Mouse (Mus musculus): ENCODE measurements around the gene Araf.

Gene Araf

GRCm38 (mm10) chrX:20853794-20854193 is 56.2 kb downstream of the Araf start:
- no peak for DNase-seq

- no peak for DNase-seq
Measured at GRCm38 (mm10) chrX:20861453-20862104, 64.0 kb downstream of the Araf start.

- no peak for DNase-seq
Measured at GRCm38 (mm10) chrX:20862105-20863065, 64.8 kb downstream of the Araf start.

GRCm38 (mm10) chrX:20863161-20864101 is 65.8 kb downstream of the Araf start:
- DNase-seq, result no peak

DNA sequence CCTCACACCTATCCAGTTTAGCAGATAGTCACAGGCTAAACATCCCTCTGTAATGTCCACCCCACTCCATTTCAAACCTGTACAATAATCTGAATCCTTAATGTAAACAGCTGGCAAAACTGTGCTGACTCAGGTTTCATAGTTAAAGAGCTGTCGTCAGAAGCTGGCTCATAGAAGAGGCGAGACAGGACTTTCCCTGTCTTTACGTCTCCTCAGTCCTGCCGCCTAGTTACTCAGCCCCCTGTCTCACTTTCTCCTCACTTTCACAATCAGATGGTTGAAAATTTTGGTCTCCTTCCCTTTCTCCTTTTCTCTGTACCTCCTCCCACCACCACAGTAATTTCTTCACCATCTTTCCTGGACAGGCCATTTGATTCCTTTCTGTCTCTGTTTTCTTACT is 70.5 kb downstream of the Araf start:
- no peak for DNase-seq

DNA sequence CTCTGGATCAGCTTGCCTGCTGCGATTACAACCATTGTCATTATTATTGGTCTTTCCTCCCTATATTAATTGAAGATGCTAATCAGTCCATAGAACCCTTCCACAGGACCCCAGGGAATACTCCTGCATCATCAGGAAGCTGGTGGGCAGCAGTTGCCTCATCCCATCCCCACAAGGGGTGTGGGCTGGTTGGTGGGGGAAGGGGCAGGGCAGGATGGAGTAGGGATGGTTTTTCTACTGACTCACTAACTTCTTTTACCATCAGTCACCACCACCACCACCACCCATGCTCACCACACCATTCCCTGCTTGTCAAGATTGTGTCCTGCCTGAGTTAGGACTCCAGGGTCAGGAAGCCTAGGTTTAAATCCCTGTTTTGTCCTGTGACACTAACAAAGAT is 71.6 kb downstream of the Araf start:
- DNase-seq, result no peak

DNA sequence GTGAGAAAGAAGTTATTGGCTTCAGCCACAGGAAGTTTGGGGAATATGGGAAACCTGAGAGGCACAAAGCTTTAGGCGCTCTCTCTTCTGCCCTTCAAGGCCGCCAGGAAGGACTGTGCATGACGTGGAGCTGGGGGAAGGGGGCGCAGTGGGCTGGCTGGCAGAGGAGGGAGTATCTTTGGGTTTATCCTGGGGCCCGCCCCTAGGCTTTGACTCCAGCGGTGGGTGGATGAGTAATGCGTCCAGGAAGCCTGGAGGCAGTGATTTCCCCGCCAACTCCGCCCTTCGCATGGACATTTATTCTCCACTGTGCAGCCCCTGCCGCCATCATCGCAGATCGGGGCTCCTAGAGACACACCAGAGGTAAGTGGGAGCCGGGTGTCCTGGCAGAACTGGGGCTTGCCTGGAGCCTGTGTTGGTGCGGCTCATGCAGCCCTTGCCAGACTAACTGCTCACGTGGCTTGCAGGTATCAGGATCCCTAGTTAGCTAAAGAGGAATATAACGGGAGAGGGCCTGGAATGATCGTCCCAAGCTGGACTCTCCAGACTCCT is 72.4 kb downstream of the Araf start, which contains the start of gene Timp1:
Timp1 (plus strand) TSS at position 205 of the 552 bp plus-strand sequence.
- no peak for DNase-seq

DNA sequence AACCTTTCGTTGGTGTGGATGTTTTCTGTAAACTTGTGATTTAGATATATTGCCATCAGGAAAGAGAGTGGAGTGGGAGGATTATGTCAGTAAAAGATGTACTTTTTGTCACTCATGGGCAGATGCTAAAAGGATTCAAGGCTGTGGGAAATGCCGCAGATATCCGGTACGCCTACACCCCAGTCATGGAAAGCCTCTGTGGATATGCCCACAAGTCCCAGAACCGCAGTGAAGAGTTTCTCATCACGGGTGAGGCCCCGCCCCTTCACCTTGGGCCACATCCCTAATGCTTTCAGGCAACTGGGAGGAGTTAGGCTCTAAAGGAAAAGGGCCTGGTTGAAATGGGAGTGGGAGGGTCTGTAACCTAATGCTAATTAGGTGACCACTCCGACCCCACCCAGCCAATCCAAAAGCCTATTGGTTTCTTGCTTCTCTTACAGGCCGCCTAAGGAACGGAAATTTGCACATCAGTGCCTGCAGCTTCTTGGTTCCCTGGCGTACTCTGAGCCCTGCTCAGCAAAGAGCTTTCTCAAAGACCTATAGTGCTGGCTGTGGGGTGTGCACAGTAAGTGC is 75.4 kb downstream of the Araf start:
- no peak for DNase-seq

DNA sequence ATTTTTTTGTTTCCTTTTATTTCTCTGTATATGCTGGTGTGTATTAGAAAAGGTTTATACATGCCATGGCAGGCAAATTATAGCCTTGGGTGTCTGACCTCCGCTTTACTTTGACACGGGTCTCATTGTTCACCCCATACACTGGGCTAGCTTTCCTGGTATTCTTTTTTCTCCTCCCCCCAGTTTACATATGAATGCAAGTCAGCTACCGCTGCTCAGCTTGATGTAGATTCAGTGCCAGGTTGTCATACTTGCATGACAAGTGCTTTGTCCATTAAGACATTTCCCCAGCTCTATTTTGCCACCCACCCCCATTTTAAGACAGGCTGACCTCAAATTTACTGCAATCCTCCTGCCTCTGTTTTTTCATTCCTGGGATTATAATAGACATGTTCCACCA is 77.6 kb downstream of the Araf start:
- DNase-seq, result no peak

DNA sequence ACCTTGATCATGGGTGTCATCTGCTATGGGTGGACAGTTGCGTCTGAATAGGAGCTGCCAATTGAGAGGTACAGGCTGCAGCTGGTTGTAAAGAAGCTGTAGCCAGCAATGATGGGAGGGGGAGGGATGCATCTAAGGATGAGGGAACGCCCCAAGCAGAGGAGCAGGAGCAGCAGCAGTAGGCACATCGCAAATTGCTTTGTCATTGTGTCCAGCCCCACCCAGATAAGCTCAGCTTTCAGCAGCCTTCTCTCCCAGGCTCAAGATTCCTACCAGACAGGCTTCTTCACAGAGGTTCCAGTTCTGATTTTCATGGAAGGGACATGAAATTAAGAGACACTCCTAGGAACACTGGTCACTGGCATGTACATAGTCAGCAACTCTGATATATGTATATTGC is 112.5 kb downstream of the Araf start:
- no peak for DNase-seq
